Mouse (Mus musculus) gastrocnemius, postnatal 36 days (tissue): ENCODE results near the gene Cebpzos. TPM values are rescaled to one million over a fixed set of nuclear protein-coding genes. Genes with fewer than 3 reads are reported as not detected.

Source experiments
- DNase-seq, 2 experiments: peaks; one replicate each; pipeline ENCODE4 v3.0.0; 2022
- intact Hi-C: fragments of 180-260 bp; cut with DNase I; formaldehyde crosslinking; loops from one replicate; pipeline ENCODE4 v1.15.1; 2025
- total RNA-seq, 2 experiments: library from RNA; stranded (reverse); gene quantifications; 2 replicates each; pipeline ENCODE4 v1.2.3; 2021

Gene Cebpzos
- total RNA-seq, 2 experiments from 2014 or later: 33.4 to 48.2 TPM

DNA sequence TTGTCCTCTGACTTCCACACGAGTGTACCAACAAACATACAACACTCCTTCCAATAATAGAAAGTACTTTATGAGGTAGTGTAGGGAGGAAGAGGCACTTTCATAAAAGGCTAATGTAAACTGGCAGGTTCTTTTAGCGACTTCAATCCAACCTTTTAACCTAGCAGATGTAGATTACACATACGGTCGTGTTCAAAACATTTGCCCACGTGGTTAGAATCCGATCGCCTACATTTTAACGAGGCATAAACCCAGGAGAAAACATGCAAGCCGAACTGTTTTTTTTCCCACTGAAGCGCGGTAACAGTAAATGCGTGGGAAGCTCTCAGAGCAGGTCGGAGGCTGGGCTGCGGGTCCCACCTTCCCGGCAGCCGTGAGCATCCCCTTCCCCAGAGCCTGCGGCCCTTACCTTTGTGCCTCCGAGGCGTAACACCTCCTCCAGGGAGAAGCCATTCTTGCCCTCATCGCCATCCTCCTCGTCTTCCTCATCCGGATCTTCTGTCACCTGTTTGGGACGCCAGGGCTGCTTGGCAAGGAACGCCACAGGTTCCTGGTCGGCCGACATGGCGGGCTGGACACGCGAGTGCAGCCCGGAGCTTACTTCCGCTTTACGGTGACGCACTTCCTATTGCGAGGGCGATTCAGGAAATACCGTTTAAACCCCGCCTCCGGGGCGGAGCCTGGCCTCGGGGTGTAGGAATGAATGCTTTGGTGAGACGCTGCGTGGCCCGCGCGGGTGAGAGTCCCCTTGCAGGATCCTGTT lies 20.3 kb downstream of the Cebpzos start, which contains the start of the genes Cebpz and Ndufaf7:
Gene Cebpz (minus strand): TSS at position 601 of the 763 bp plus-strand sequence.
Gene Ndufaf7 (plus strand): TSS at position 671 of the 763 bp plus-strand sequence.
- DNase-seq: peak; percentile 95
- intact Hi-C loops: no loop called here

DNA sequence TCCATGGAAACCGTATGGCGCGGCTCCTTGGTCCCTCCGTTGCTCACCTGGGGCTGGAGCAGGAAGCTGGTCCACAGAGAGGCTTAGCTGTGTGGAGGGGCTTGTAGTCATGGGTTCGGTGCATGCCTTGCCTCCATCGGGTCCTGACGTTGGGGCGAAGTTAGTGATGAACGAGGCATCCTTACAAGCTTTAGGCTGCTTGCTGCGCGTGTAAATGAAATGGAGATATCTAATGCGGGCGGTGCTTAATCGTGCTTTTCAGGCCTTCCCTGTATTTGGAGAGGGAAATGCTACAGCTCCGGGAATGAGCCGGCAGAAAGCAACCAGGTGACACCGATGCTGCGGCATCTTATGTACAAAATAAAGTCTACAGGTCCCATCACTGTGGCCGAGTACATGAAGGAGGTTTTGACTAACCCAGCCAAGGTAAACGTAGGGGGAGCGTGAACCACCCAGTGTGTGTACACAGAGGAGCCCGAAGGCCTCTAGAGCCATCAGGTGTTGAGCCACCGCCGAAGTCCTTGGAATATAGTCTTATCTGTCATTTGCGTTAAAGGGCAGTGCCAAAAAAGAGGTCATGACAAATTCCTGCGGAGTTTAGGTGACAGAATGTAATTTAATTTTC lies 21.0 kb downstream of the Cebpzos start:
- intact Hi-C loops: no loop called here
- no peak for DNase-seq

DNA sequence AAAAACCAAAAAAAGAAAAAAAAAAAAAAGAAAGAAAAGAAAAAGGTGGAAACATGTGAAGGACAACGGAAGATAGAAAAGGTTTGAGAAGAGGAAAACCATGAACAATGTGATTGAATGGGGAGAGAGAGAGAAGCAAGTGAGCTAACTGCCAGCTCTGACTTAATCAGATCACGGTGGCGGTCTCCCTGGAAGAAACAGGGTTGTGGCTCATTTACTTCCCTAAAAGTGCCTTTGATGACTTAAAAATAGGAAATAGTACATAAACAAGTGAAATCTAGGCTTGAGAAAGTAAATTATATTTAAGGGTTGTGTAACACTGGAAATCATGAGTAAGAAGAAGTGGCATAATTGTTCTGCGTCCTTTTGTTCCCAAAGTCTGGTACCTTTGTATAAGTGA lies 22.6 kb downstream of the Cebpzos start:
- DNase-seq: no peak
- intact Hi-C loops: no loop called here

DNA sequence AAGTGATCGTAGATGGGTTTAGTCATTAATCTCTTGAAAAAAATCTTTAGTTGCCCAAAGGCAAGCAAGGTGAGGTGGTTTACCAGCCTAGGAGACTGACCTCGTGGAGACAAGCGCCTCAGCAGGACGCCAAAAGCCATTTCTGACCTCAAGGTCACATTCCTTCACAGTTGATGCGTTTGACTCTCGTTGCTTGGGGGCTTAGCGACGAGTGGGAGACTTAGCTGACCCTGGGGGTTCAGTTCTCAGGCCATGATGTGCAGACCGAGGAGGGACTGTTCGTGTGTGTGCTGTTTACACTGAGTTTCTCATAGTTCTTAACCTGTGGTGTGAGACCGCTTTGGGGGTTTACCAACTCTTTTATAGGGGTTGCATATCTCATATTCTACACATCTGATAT lies 26.3 kb downstream of the Cebpzos start:
- DNase-seq: no peak
- intact Hi-C loops: no loop called here

- no peak for DNase-seq
- intact Hi-C loops: no loop called here
Measured at GRCm38 (mm10) chr17:78951225-78951624, 34.9 kb downstream of the Cebpzos start.

DNA sequence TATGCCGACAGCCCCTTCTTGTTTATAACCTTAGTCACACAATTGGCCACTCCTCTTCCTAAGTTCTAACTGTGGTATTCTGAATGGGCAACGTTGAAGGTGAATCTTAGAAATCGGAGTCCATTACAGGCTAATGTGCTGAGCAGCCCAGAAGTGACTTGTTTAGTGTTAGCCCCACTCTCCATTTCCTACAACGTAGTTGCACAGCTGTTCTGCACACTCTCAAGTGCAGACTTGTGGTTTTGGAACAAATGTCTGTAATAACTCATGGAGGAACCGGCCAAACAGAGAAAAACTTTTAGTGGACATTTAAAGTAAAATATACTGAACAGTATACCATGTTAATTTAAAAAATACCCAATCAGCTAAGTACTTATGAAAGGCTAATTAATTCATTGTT lies 35.8 kb downstream of the Cebpzos start:
- intact Hi-C loops: no loop called here
- DNase-seq: no peak

DNA sequence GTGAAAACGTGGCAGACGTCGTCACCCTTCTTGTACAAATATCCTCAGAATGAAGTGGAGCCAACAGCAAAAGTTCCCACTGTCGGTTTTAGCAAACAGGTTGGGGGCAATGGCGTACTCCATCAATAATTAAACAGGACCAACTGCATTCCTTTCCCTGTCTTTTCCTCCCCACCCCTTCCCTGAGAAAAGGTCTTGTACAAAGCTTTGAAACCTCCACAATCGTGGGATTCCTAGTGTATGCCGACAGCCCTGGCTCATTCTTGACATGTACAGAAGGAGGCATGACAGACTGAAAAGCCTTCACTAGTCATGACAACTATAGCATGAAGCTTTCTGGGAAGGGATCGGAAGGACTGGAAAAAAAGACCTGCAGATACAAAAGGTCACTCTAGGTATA lies 36.9 kb downstream of the Cebpzos start:
- DNase-seq: no peak
- intact Hi-C loops: no loop called here

GRCm38 (mm10) chr17:78959473-78959872 lies 43.2 kb downstream of the Cebpzos start:
- intact Hi-C loops: no loop called here
- DNase-seq: no peak

DNA sequence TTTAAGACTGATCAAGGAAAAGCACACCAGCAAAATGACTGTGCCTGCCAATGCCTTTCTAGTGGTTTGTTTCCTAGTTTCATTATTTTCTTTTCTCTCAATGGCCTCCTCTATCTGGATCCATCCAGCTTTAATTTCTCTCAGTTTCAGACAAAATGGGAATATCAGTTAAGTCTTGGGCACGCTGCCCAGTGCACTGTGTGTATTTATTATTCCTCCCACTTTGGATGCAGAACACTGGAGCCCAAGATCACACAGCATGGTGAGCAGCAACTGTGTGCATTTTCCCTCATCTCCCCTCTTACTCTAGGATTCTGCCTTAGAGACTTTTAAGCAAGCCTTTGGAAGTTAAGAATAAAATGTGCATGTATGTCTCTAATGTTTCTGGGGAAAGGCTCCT lies 48.1 kb downstream of the Cebpzos start:
- intact Hi-C loops: no loop called here
- DNase-seq: no peak

GRCm38 (mm10) chr17:78966092-78966883 lies 50.0 kb downstream of the Cebpzos start:
- no peak for DNase-seq
- intact Hi-C loops: no loop called here

GRCm38 (mm10) chr17:78968500-78968899 lies 52.2 kb downstream of the Cebpzos start:
- DNase-seq: no peak
- intact Hi-C loops: no loop called here

Other genes starting within 250 kb of the Cebpzos start
- 1 to 10 TPM; 5.1 to 6.1 TPM for gene Strn, start 179.3 kb upstream of the Cebpzos start, total RNA-seq
- 1 to 10 TPM; 5.9 to 6.5 TPM for gene Heatr5b, start 81.1 kb upstream of the Cebpzos start, total RNA-seq
- 10 to 100 TPM; 17.0 to 20.7 TPM for gene Gpatch11, start 80.9 kb upstream of the Cebpzos start, total RNA-seq
- 1 to 10 TPM; 3.4 to 3.6 TPM for gene Eif2ak2, start 33.9 kb upstream of the Cebpzos start, total RNA-seq
- gene Sult6b1, start 9.5 kb upstream of the Cebpzos start, total RNA-seq: not detected
- gene Cebpz, start 20.6 kb downstream of the Cebpzos start, total RNA-seq: 10 to 100 TPM; 17.8 to 24.8 TPM
- 10 to 100 TPM; 24.0 to 27.6 TPM for gene Ndufaf7, start 20.6 kb downstream of the Cebpzos start, total RNA-seq
- gene Prkd3, start 104.3 kb downstream of the Cebpzos start, total RNA-seq: 1 to 10 TPM; 7.2 to 8.7 TPM
- gene Qpct, start 135.4 kb downstream of the Cebpzos start, total RNA-seq: 1 to 10 TPM; 2.1 to 2.8 TPM